Mouse (Mus musculus) hindbrain, embryonic 11.5 days (tissue): ENCODE measurements around the gene Tubb2a. TPM values are rescaled to one million over a fixed set of nuclear protein-coding genes. Genes with fewer than 3 reads are reported as not detected.

Experiments
- ATAC-seq: fragments of 200-750 bp; cut with Nextera tagmentation; 2 replicates; pipeline ENCODE4 v1.8.0; 2017; ENCODE audit warnings: mild to moderate bottlenecking, moderate TSS enrichment, moderate library complexity; ENCODE audit not compliant: low FRiP score
- DNase-seq: peaks from one replicate; pipeline ENCODE4 v3.0.0-alpha.2; 2015; ENCODE audit warnings: low spot score
- H3K27ac ChIP-seq: fragments of 300-500 bp; sonication (generic); 2 replicates; pipeline ENCODE4 v1.5.1; 2014; ENCODE audit warnings: mild to moderate bottlenecking, low read depth, low read length
- H3K27me3 ChIP-seq: fragments of 300-500 bp; sonication (generic); 2 replicates; pipeline ENCODE4 v1.6.1; 2014; ENCODE audit warnings: mild to moderate bottlenecking, low read length, moderate library complexity, mixed read lengths; ENCODE audit not compliant: control insufficient read depth, insufficient read depth
- H3K36me3 ChIP-seq: fragments of 300-500 bp; sonication (generic); 2 replicates; pipeline ENCODE4 v1.6.1; 2014; ENCODE audit warnings: mild to moderate bottlenecking, low read length, moderate library complexity, mixed read lengths; ENCODE audit not compliant: control insufficient read depth, insufficient read depth
- H3K4me1 ChIP-seq: fragments of 300-500 bp; sonication (generic); replicated peaks from 2 replicates; pipeline ENCODE4 v1.6.1; 2014; ENCODE audit warnings: low read length, mixed read lengths; ENCODE audit not compliant: control insufficient read depth, insufficient read depth
- H3K4me2 ChIP-seq: fragments of 300-500 bp; sonication (generic); replicated peaks from 2 replicates; pipeline ENCODE4 v1.6.1; 2014; ENCODE audit warnings: mild to moderate bottlenecking, low read depth, low read length
- H3K4me3 ChIP-seq: fragments of 300-500 bp; sonication (generic); 2 replicates; pipeline ENCODE4 v1.5.1; 2014; ENCODE audit warnings: low read depth, low read length
- H3K9ac ChIP-seq: fragments of 300-500 bp; sonication (generic); 2 replicates; pipeline ENCODE4 v1.6.1; 2014; ENCODE audit warnings: low read depth, low read length
- H3K9me3 ChIP-seq: fragments of 300-500 bp; sonication (generic); 2 replicates; pipeline ENCODE4 v1.6.1; 2016; ENCODE audit warnings: low read length; ENCODE audit not compliant: control insufficient read depth
- WGBS: fragments of 180-500 bp; shearing (Covaris S2); extraction: QIAGEN DNeasy Blood & Tissue Kit; methylation state at CpG from one replicate; pipeline ENCODE4 v1.1.7; 2014; 5-methylcytosine and 5-hydroxymethylcytosine counted together
- polyA plus RNA-seq: library from polyadenylated mRNA; unstranded; fragments of >200 nt; fragmentation: Nextera tagmentation; extraction: Ambion mirVana; gene quantifications from 2 replicates; pipeline ENCODE4 v1.2.1, GENCODE M21; 2014

The Tubb2a gene
- polyA plus RNA-seq, 1 experiment from 2014 or later, result 422 TPM

GRCm38 (mm10) chr13:34054391-34054790 is 23.4 kb downstream of the Tubb2a start:
- H3K36me3 ChIP-seq, result no peaks in the 10 kb centered on the region
- H3K27me3 ChIP-seq, result no peaks in the 10 kb centered on the region
- 62% methylated on average over 4 of the region's 4 CpGs for WGBS
- H3K4me2 ChIP-seq, result no peak overlapping the region
- DNase-seq (no peak), ATAC-seq (no peak)
- H3K9me3 ChIP-seq, result no peaks in the 10 kb centered on the region
- no peak overlapping the region for H3K4me3 ChIP-seq
- H3K27ac ChIP-seq, result no peak overlapping the region
- no peak overlapping the region for H3K9ac ChIP-seq
- no peaks in the 10 kb centered on the region for H3K4me1 ChIP-seq

GRCm38 (mm10) chr13:34053673-34054282 is 24.0 kb downstream of the Tubb2a start:
- no peak overlapping the region for H3K9ac ChIP-seq
- no peaks in the 10 kb centered on the region for H3K36me3 ChIP-seq
- H3K27me3 ChIP-seq, result no peaks in the 10 kb centered on the region
- H3K4me2 ChIP-seq, result no peak overlapping the region
- H3K9me3 ChIP-seq, result no peaks in the 10 kb centered on the region
- 82% methylated on average over 13 of the region's 13 CpGs for WGBS
- H3K27ac ChIP-seq, result no peak overlapping the region
- DNase-seq, result no peak
- no peak overlapping the region for H3K4me3 ChIP-seq
- no peak for ATAC-seq
- no peaks in the 10 kb centered on the region for H3K4me1 ChIP-seq

- Histone ChIP-seq H3K9me3 (no peaks in the 10 kb centered on the region), H3K4me2 (no peak overlapping the region), H3K4me3 (no peak overlapping the region), H3K27ac (no peak overlapping the region), H3K4me1 (no peaks in the 10 kb centered on the region), H3K9ac (no peak overlapping the region), H3K27me3 (no peaks in the 10 kb centered on the region), H3K36me3 (no peaks in the 10 kb centered on the region)
- ATAC-seq (no peak), DNase-seq (no peak)
- WGBS, result 95% methylated on average over 3 of the region's 3 CpGs
These were observed 26.1 kb downstream of the Tubb2a start for GRCm38 (mm10) chr13:34051692-34052091.

- WGBS, result 95% methylated on average over 8 of the region's 8 CpGs
These were observed 27.3 kb downstream of the Tubb2a start for GRCm38 (mm10) chr13:34050479-34050878.

GRCm38 (mm10) chr13:34047526-34047925 is 30.3 kb downstream of the Tubb2a start:
- no peak overlapping the region for H3K9ac ChIP-seq
- no peak overlapping the region for H3K4me2 ChIP-seq
- no peak overlapping the region for H3K4me3 ChIP-seq
- WGBS, result 86% methylated on average over 3 of the region's 3 CpGs
- no peak for DNase-seq
- no peak for ATAC-seq
- no peak overlapping the region for H3K27ac ChIP-seq
- H3K9me3 ChIP-seq, result no peaks in the 10 kb centered on the region
- H3K4me1 ChIP-seq, result no peaks in the 10 kb centered on the region
- no peaks in the 10 kb centered on the region for H3K36me3 ChIP-seq
- no peaks in the 10 kb centered on the region for H3K27me3 ChIP-seq

More at GRCm38 (mm10) chr13:34050479-34050878, 27.3 kb downstream of the Tubb2a start:
- ATAC-seq, result no peak
- no peak overlapping the region for H3K27ac ChIP-seq
- no peaks in the 10 kb centered on the region for H3K4me1 ChIP-seq
- no peak overlapping the region for H3K4me3 ChIP-seq
- H3K4me2 ChIP-seq, result no peak overlapping the region
- no peak for DNase-seq
- H3K9ac ChIP-seq, result no peak overlapping the region
- no peaks in the 10 kb centered on the region for H3K27me3 ChIP-seq
- no peaks in the 10 kb centered on the region for H3K36me3 ChIP-seq
- no peaks in the 10 kb centered on the region for H3K9me3 ChIP-seq

GRCm38 (mm10) chr13:34046421-34047012 is 31.3 kb downstream of the Tubb2a start:
- Histone ChIP-seq H3K9me3 (no peaks in the 10 kb centered on the region), H3K4me3 (no peak overlapping the region), H3K9ac (no peak overlapping the region), H3K27me3 (no peaks in the 10 kb centered on the region), H3K4me2 (no peak overlapping the region), H3K36me3 (no peaks in the 10 kb centered on the region), H3K27ac (no peak overlapping the region), H3K4me1 (no peaks in the 10 kb centered on the region)
- WGBS, result 44% methylated on average over 11 of the region's 11 CpGs
- peak; percentile 92 for ATAC-seq
- peak; percentile 78 for DNase-seq

GRCm38 (mm10) chr13:34045511-34046249 is 32.1 kb downstream of the Tubb2a start:
- Histone ChIP-seq H3K4me3 (no peak overlapping the region), H3K27me3 (no peaks in the 10 kb centered on the region), H3K36me3 (no peaks in the 10 kb centered on the region), H3K9ac (no peak overlapping the region), H3K9me3 (no peaks in the 10 kb centered on the region), H3K27ac (no peak overlapping the region), H3K4me1 (no peaks in the 10 kb centered on the region), H3K4me2 (no peak overlapping the region)
- DNase-seq, result no peak
- WGBS, result 70% methylated on average over 5 of the region's 5 CpGs
- no peak for ATAC-seq

GRCm38 (mm10) chr13:34043716-34044393 is 34.0 kb downstream of the Tubb2a start:
- Histone ChIP-seq H3K36me3 (no peaks in the 10 kb centered on the region), H3K27me3 (no peaks in the 10 kb centered on the region), H3K4me3 (no peak overlapping the region), H3K9me3 (no peaks in the 10 kb centered on the region), H3K9ac (no peak overlapping the region), H3K27ac (no peak overlapping the region), H3K4me1 (no peaks in the 10 kb centered on the region), H3K4me2 (no peak overlapping the region)
- DNase-seq, result no peak
- no peak for ATAC-seq
- 78% methylated on average over 7 of the region's 7 CpGs for WGBS
